Mouse (Mus musculus) bone marrow, adult 2 months (tissue): ENCODE results near the gene Aff3. TPM values are rescaled to one million over a fixed set of nuclear protein-coding genes. Genes with fewer than 3 reads are reported as not detected.

Source experiments
- H3K27ac ChIP-seq: fragments of 200-500 bp; 2 replicates; pipeline ENCODE4 v1.5.1; 2012; ENCODE audit warnings: low read depth, mild to moderate bottlenecking, control low read depth, inconsistent platforms, low read length; ENCODE audit not compliant: control insufficient read depth, poor library complexity, insufficient read depth
- H3K4me1 ChIP-seq: fragments of 200-500 bp; 2 replicates; pipeline ENCODE4 v1.6.1; 2011; ENCODE audit warnings: low read length; ENCODE audit not compliant: control insufficient read depth, insufficient read depth
- H3K4me3 ChIP-seq: fragments of 200-500 bp; replicated peaks from 2 replicates; pipeline ENCODE3; 2011; ENCODE audit warnings: mild to moderate bottlenecking, low read depth, low read length, control low read depth; ENCODE audit not compliant: control insufficient read depth
- CTCF ChIP-seq: fragments of 200-500 bp; IDR thresholded peaks from 2 replicates; pipeline ENCODE4 v1.5.1; 2011; ENCODE audit warnings: low read length, control low read depth; ENCODE audit not compliant: control insufficient read depth, insufficient read depth
- POLR2A ChIP-seq: fragments of 200-500 bp; IDR thresholded peaks from 2 replicates; pipeline ENCODE4 v1.6.1; 2011; ENCODE audit warnings: low read depth, mild to moderate bottlenecking, control low read depth, low read length, borderline replicate concordance; ENCODE audit not compliant: control insufficient read depth
- WGBS: fragments of 180-500 bp; shearing (Covaris S2); methylation state at CpG from one replicate; pipeline ENCODE4 v1.1.7; 2018; 5-methylcytosine and 5-hydroxymethylcytosine counted together
- polyA plus RNA-seq: library from polyadenylated mRNA; stranded (reverse); fragments of >200 nt; gene quantifications from 2 replicates; pipeline ENCODE4 v1.2.4, GENCODE M21; 2011; ENCODE audit warnings: low replicate concordance; ENCODE audit not compliant: missing spikeins, insufficient read depth, insufficient read length

The Aff3 gene
- polyA plus RNA-seq, 1 experiment, result 21.5 TPM

GRCm38 (mm10) chr1:38292851-38293250, 371.9 kb downstream of the Aff3 start:
- H3K4me3 ChIP-seq, result no peak overlapping the region
- H3K27ac ChIP-seq, result no peak overlapping the region
- TF ChIP-seq POLR2A (no peak), CTCF (no peak)
- 79% methylated on average over 4 of the region's 4 CpGs for WGBS
- no peaks in the 10 kb centered on the region; the same call in 1 of the 2 replicates for H3K4me1 ChIP-seq

- no peaks in the 10 kb centered on the region for H3K4me1 ChIP-seq
- no peak overlapping the region for H3K27ac ChIP-seq
- H3K4me3 ChIP-seq, result no peak overlapping the region
- TF ChIP-seq POLR2A, result no peak
- no peak for TF ChIP-seq CTCF
- 62% methylated on average over 6 of the region's 6 CpGs for WGBS
Observed at GRCm38 (mm10) chr1:38291915-38292314, 372.8 kb downstream of the Aff3 start.

- TF ChIP-seq CTCF (no peak), POLR2A (no peak)
- H3K4me1 ChIP-seq, result no peaks in the 10 kb centered on the region
- WGBS, result 73% methylated on average over 4 of the region's 4 CpGs
- no peak overlapping the region for H3K27ac ChIP-seq
- no peak overlapping the region for H3K4me3 ChIP-seq
Observed at GRCm38 (mm10) chr1:38291497-38291896, 373.3 kb downstream of the Aff3 start.

- Histone ChIP-seq H3K4me1 (no peaks in the 10 kb centered on the region), H3K4me3 (no peak overlapping the region), H3K27ac (no peak overlapping the region)
- TF ChIP-seq CTCF (no peak), POLR2A (no peak)
- 89% methylated on average over 7 of the region's 7 CpGs for WGBS
Observed at GRCm38 (mm10) chr1:38290881-38291280, 373.9 kb downstream of the Aff3 start.

GRCm38 (mm10) chr1:38289891-38290290, 374.9 kb downstream of the Aff3 start:
- 73% methylated on average over 5 of the region's 5 CpGs for WGBS
- H3K4me3 ChIP-seq, result no peak overlapping the region
- no peak for TF ChIP-seq POLR2A
- TF ChIP-seq CTCF, result no peak
- no peaks in the 10 kb centered on the region for H3K4me1 ChIP-seq
- H3K27ac ChIP-seq, result no peak overlapping the region

GRCm38 (mm10) chr1:38288716-38289115, 376.0 kb downstream of the Aff3 start:
- no peak overlapping the region for H3K27ac ChIP-seq
- no peak overlapping the region for H3K4me3 ChIP-seq
- no peaks in the 10 kb centered on the region for H3K4me1 ChIP-seq
- TF ChIP-seq CTCF, result no peak
- TF ChIP-seq POLR2A, result no peak
- 85% methylated on average over 1 of the region's 1 CpGs for WGBS

- no peaks in the 10 kb centered on the region for H3K4me1 ChIP-seq
- TF ChIP-seq CTCF (no peak), POLR2A (no peak)
- H3K4me3 ChIP-seq, result no peak overlapping the region
- no peak overlapping the region for H3K27ac ChIP-seq
- WGBS, result 68% methylated on average over 1 of the region's 1 CpGs
Observed at GRCm38 (mm10) chr1:38286551-38286950, 378.2 kb downstream of the Aff3 start.

GRCm38 (mm10) chr1:38280549-38280948, 384.2 kb downstream of the Aff3 start:
- no peaks in the 10 kb centered on the region for H3K4me1 ChIP-seq
- TF ChIP-seq POLR2A (no peak), CTCF (no peak)
- H3K27ac ChIP-seq, result no peak overlapping the region
- 89% methylated on average over 7 of the region's 7 CpGs for WGBS
- H3K4me3 ChIP-seq, result no peak overlapping the region

- 78% methylated on average over 2 of the region's 2 CpGs for WGBS
- Histone ChIP-seq H3K27ac (no peak overlapping the region), H3K4me3 (no peak overlapping the region), H3K4me1 (no peaks in the 10 kb centered on the region)
- no peak for TF ChIP-seq CTCF
- no peak for TF ChIP-seq POLR2A
Observed at GRCm38 (mm10) chr1:38271312-38271711, 393.4 kb downstream of the Aff3 start.
